Mouse (Mus musculus) hindbrain, embryonic 15.5 days (tissue): ENCODE data around the gene Slc4a1. TPM values are rescaled to one million over a fixed set of nuclear protein-coding genes. Genes with fewer than 3 reads are reported as not detected.

ENCODE experiments used
- ATAC-seq: fragments of 200-750 bp; cut with Nextera tagmentation; 2 replicates; pipeline ENCODE4 v1.8.0; 2017; ENCODE audit warnings: low read depth, moderate number of reproducible peaks, moderate TSS enrichment; ENCODE audit not compliant: low FRiP score
- H3K27ac ChIP-seq: fragments of 300-500 bp; sonication (generic); replicated peaks from 2 replicates; pipeline ENCODE4 v1.5.1; 2015; ENCODE audit warnings: mild to moderate bottlenecking, inconsistent platforms
- H3K27me3 ChIP-seq: fragments of 300-500 bp; sonication (generic); 2 replicates; pipeline ENCODE4 v1.6.1; 2015; ENCODE audit warnings: control low read depth, inconsistent platforms
- H3K36me3 ChIP-seq: fragments of 300-500 bp; sonication (generic); 2 replicates; pipeline ENCODE4 v1.6.1; 2015; ENCODE audit warnings: control low read depth, inconsistent platforms
- H3K4me1 ChIP-seq: fragments of 300-500 bp; sonication (generic); replicated peaks from 2 replicates; pipeline ENCODE4 v1.6.1; 2015; ENCODE audit warnings: control low read depth, inconsistent platforms
- H3K4me2 ChIP-seq: fragments of 300-500 bp; sonication (generic); 2 replicates; pipeline ENCODE4 v1.6.1; 2015; ENCODE audit warnings: moderate library complexity, mild to moderate bottlenecking, inconsistent platforms
- H3K4me3 ChIP-seq: fragments of 300-500 bp; sonication (generic); 2 replicates; pipeline ENCODE4 v1.5.1; 2015; ENCODE audit warnings: mild to moderate bottlenecking, inconsistent platforms
- H3K9ac ChIP-seq: fragments of 300-500 bp; sonication (generic); 2 replicates; pipeline ENCODE4 v1.6.1; 2015; ENCODE audit warnings: inconsistent platforms
- H3K9me3 ChIP-seq: fragments of 300-500 bp; sonication (generic); 2 replicates; pipeline ENCODE4 v1.6.1; 2016; ENCODE audit warnings: control low read depth, inconsistent platforms
- WGBS: fragments of 180-500 bp; shearing (Covaris S2); methylation state at CpG from one replicate; pipeline ENCODE4 v1.1.7; 2015; 5-methylcytosine and 5-hydroxymethylcytosine counted together
- polyA plus RNA-seq: library from polyadenylated mRNA; unstranded; fragments of >200 nt; fragmentation: Nextera tagmentation; extraction: Ambion mirVana; gene quantifications from 2 replicates; pipeline ENCODE4 v1.2.1, GENCODE M21; 2015

Slc4a1 gene
- polyA plus RNA-seq, 1 experiment from 2014 or later = 3.4 TPM

GRCm38 (mm10) chr11:102368347-102368746 lies 2.3 kb upstream of the Slc4a1 start:
- H3K9me3 ChIP-seq = no peaks in the 10 kb centered on the region
- no peak overlapping the region for H3K9ac ChIP-seq
- 76% methylated on average over 5 of the region's 5 CpGs for WGBS
- H3K4me3 ChIP-seq = no peak overlapping the region
- no peak overlapping the region for H3K4me2 ChIP-seq
- H3K27me3 ChIP-seq = no peaks in the 10 kb centered on the region
- no peak for ATAC-seq
- H3K27ac ChIP-seq = no peak overlapping the region
- no peaks in the 10 kb centered on the region for H3K36me3 ChIP-seq
- no peaks in the 10 kb centered on the region for H3K4me1 ChIP-seq

GRCm38 (mm10) chr11:102367504-102368280 lies 1.7 kb upstream of the Slc4a1 start:
- H3K27me3 ChIP-seq = no peaks in the 10 kb centered on the region
- no peak for ATAC-seq
- WGBS = 88% methylated on average over 9 of the region's 9 CpGs

GRCm38 (mm10) chr11:102365699-102366098 lies 304 bp downstream of the Slc4a1 start:
- Histone ChIP-seq H3K27ac (no peak overlapping the region), H3K4me2 (no peak overlapping the region), H3K27me3 (no peaks in the 10 kb centered on the region), H3K9me3 (no peaks in the 10 kb centered on the region), H3K4me1 (no peaks in the 10 kb centered on the region), H3K4me3 (no peak overlapping the region), H3K36me3 (no peaks in the 10 kb centered on the region), H3K9ac (no peak overlapping the region)
- no peak for ATAC-seq
- WGBS = 46% methylated on average over 4 of the region's 4 CpGs

More at GRCm38 (mm10) chr11:102367504-102368280, 1.7 kb upstream of the Slc4a1 start:
- H3K27ac ChIP-seq = no peak overlapping the region
- H3K4me2 ChIP-seq = no peak overlapping the region
- H3K9ac ChIP-seq = no peak overlapping the region
- no peaks in the 10 kb centered on the region for H3K4me1 ChIP-seq
- no peaks in the 10 kb centered on the region for H3K9me3 ChIP-seq
- H3K4me3 ChIP-seq = no peak overlapping the region
- no peaks in the 10 kb centered on the region for H3K36me3 ChIP-seq

- H3K27ac ChIP-seq = no peak overlapping the region
- H3K4me3 ChIP-seq = no peak overlapping the region
- WGBS = 76% methylated on average over 14 of the region's 14 CpGs
- H3K9me3 ChIP-seq = no peaks in the 10 kb centered on the region
- H3K36me3 ChIP-seq = no peaks in the 10 kb centered on the region
- H3K4me1 ChIP-seq = no peaks in the 10 kb centered on the region
- ATAC-seq = no peak
- H3K4me2 ChIP-seq = no peak overlapping the region
- no peak overlapping the region for H3K9ac ChIP-seq
- H3K27me3 ChIP-seq = no peaks in the 10 kb centered on the region
Observed at GRCm38 (mm10) chr11:102364570-102365371, 1.2 kb downstream of the Slc4a1 start.

GRCm38 (mm10) chr11:102363623-102364022 lies 2.4 kb downstream of the Slc4a1 start:
- Histone ChIP-seq H3K27ac (no peak overlapping the region), H3K4me3 (no peak overlapping the region), H3K36me3 (no peaks in the 10 kb centered on the region), H3K4me2 (no peak overlapping the region), H3K27me3 (no peaks in the 10 kb centered on the region), H3K9ac (no peak overlapping the region), H3K4me1 (no peaks in the 10 kb centered on the region), H3K9me3 (no peaks in the 10 kb centered on the region)
- ATAC-seq = no peak
- 46% methylated on average over 2 of the region's 2 CpGs for WGBS

GRCm38 (mm10) chr11:102361776-102362495 lies 4.1 kb downstream of the Slc4a1 start:
- Histone ChIP-seq H3K36me3 (no peaks in the 10 kb centered on the region), H3K9me3 (no peaks in the 10 kb centered on the region), H3K4me1 (no peaks in the 10 kb centered on the region), H3K27me3 (no peaks in the 10 kb centered on the region), H3K27ac (no peak overlapping the region), H3K9ac (no peak overlapping the region), H3K4me3 (no peak overlapping the region), H3K4me2 (no peak overlapping the region)
- 87% methylated on average over 8 of the region's 8 CpGs for WGBS
- no peak for ATAC-seq

- Histone ChIP-seq H3K9me3 (no peaks in the 10 kb centered on the region), H3K4me3 (no peak overlapping the region), H3K4me1 (no peaks in the 10 kb centered on the region), H3K4me2 (no peak overlapping the region), H3K36me3 (no peaks in the 10 kb centered on the region), H3K27ac (no peak overlapping the region), H3K27me3 (no peaks in the 10 kb centered on the region), H3K9ac (no peak overlapping the region)
- 79% methylated on average over 10 of the region's 10 CpGs for WGBS
- ATAC-seq = no peak
Observed at GRCm38 (mm10) chr11:102358365-102358764, 7.6 kb downstream of the Slc4a1 start.

GRCm38 (mm10) chr11:102356636-102357350 lies 9.2 kb downstream of the Slc4a1 start:
- Histone ChIP-seq H3K9ac (no peak overlapping the region), H3K27me3 (no peaks in the 10 kb centered on the region), H3K27ac (no peak overlapping the region), H3K36me3 (no peaks in the 10 kb centered on the region), H3K9me3 (no peaks in the 10 kb centered on the region), H3K4me1 (no peaks in the 10 kb centered on the region), H3K4me2 (no peak overlapping the region), H3K4me3 (no peak overlapping the region)
- 78% methylated on average over 31 of the region's 31 CpGs for whole genome bisulfite sequencing
- no peak for ATAC-seq

- no peaks in the 10 kb centered on the region for H3K27me3 ChIP-seq
- no peak overlapping the region for H3K4me2 ChIP-seq
- no peak for ATAC-seq
- no peak overlapping the region for H3K9ac ChIP-seq
- WGBS = 81% methylated on average over 12 of the region's 12 CpGs
- no peak overlapping the region for H3K27ac ChIP-seq
- H3K9me3 ChIP-seq = no peaks in the 10 kb centered on the region
- no peak overlapping the region for H3K4me3 ChIP-seq
- H3K36me3 ChIP-seq = no peaks in the 10 kb centered on the region
- H3K4me1 ChIP-seq = no peaks in the 10 kb centered on the region
Observed at GRCm38 (mm10) chr11:102356190-102356589, 9.8 kb downstream of the Slc4a1 start.

- Histone ChIP-seq H3K4me3 (no peak overlapping the region), H3K9ac (no peak overlapping the region), H3K9me3 (no peaks in the 10 kb centered on the region), H3K36me3 (no peaks in the 10 kb centered on the region), H3K4me1 (no peaks in the 10 kb centered on the region), H3K27me3 (no peaks in the 10 kb centered on the region), H3K4me2 (no peak overlapping the region), H3K27ac (no peak overlapping the region)
- 90% methylated on average over 3 of the region's 3 CpGs for WGBS
- no peak for ATAC-seq
Observed at GRCm38 (mm10) chr11:102355501-102355900, 10.5 kb downstream of the Slc4a1 start.

- Histone ChIP-seq H3K27me3 (no peaks in the 10 kb centered on the region), H3K9me3 (no peaks in the 10 kb centered on the region), H3K4me1 (no peaks in the 10 kb centered on the region), H3K9ac (no peak overlapping the region), H3K4me3 (no peak overlapping the region), H3K4me2 (no peak overlapping the region), H3K36me3 (no peaks in the 10 kb centered on the region), H3K27ac (no peak overlapping the region)
- WGBS = 46% methylated on average over 8 of the region's 8 CpGs
- ATAC-seq = no peak
Observed at GRCm38 (mm10) chr11:102353021-102353431, 13.0 kb downstream of the Slc4a1 start.
